Mouse (Mus musculus): Measurements from ENCODE around the gene Cdca7l.
"Not testable (repeated sequence)": the region's sequence is repeated elsewhere in the genome, so short reads cannot be mapped to it uniquely, and the experiment has no call there.

Gene Cdca7l

DNA sequence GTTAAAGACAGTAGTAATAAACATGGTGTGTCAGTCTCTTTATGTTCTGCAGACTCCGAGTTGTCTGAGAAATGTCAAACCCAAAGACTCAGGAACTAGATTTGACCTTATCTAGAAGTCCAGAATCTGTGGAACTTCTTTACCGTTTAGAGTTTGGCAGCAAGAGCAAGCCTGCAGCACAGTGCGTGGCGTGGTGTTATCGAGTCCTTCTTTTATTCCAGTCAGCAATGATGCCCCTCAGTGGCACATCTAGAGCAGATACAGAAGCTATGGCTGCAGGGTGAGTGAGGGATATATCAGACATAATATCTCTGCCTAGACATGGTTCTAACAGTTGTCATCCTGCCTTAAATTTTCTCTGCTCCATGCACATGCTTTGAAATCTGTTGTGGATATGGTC is 58.6 kb downstream of the Cdca7l start:
- ATAC-seq (ENCODE audit: low TSS enrichment), result no peak

DNA sequence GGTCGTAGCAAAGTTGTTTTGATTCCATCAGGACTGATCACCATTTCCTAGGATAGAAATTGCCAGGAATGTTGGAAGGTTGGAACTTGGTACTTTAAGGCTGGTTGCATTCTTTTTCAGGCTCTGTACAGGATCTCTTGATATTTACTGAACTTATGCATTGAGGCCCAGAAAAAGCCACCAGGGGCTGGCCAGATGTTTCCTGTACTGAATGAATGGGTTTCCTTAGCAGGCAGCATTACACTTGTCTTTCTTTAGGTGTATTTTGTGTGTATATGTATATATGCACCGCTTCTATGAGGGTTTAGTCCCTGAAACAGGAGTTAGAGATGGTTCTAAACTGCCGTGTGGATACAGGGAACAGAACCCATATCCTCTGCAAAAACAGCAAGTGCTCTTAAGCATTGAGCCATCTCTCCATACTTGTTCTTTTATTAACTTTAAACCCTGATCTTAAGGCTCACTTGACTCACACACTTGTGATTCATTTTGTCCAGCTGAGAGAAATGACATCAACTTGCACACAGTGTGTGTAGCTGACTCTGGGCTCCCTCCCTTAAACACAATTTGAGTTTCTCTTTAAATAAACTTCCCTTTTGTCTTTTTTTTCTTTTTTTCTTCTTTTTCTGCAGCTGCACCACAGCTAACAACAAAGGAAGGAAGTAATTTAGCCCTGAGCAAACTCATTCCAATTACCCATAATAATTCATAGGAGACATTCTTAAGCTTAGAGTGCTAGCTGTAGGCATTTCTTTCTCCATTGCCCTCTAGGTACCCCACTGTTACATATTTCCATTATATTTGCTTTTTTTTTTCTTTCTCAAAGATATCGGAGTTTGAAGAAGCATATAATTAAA is 63.8 kb downstream of the Cdca7l start:
- no peak for ATAC-seq (ENCODE audit: low TSS enrichment)

DNA sequence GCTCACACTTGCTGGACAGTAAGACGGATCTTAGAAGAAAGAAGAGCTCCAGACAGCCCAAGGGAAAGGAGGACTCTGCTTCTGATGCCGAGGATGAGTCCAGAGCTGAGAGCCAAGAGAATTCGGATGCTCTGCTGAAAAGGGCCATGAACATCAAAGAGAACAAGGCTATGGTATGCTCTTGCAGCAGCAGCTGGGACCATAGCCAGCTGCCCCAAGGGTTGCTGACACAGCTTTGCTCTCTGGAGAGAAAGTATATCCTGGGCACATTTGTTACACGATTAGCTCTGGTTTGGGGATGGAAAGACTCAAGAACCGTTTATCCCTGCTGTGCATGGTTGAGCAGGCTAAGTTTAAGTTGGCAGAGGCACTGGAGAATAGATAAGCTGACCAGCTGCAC is 68.2 kb downstream of the Cdca7l start:
- ATAC-seq (ENCODE audit: low TSS enrichment), result no peak

DNA sequence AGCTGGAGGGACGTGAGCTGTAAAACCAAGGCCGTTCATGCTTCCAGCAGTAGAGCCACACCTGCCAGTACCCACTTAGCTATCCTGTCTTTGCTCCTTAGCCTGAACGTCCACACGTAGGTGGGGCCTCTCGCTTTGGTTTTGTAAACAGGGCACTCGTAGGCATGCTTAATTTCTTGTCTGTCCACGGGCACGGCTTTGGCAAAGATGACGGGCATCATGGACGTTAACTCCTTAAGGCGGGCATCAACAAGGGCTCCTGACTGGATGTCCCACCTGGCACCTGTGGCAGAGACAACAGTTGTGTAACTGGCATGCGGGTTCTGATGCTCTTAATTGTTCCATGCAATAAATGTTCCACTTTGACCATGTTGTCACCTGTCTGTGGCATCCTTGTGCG is 74.3 kb downstream of the Cdca7l start:
- no peak for ATAC-seq (ENCODE audit: low TSS enrichment)

DNA sequence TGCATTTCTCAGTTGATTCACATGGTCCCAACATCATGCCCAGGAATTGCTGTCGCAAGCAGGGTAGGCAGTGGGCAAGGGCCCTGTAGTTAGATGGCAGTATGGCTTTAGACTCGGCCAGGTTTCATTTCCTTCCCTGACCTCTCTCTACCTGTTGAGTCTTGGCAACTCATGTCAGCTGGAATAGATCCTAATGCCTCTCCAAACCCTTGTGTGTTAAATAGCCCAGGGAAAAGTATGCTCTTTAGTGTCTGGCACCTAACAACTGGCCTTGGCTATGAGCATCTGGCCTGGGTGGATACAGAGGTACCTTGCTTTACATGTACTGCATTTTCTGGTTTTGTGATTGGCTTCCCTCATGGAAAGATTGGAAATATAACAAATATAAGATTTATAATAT is 80.5 kb downstream of the Cdca7l start:
- no peak for ATAC-seq (ENCODE audit: low TSS enrichment)

DNA sequence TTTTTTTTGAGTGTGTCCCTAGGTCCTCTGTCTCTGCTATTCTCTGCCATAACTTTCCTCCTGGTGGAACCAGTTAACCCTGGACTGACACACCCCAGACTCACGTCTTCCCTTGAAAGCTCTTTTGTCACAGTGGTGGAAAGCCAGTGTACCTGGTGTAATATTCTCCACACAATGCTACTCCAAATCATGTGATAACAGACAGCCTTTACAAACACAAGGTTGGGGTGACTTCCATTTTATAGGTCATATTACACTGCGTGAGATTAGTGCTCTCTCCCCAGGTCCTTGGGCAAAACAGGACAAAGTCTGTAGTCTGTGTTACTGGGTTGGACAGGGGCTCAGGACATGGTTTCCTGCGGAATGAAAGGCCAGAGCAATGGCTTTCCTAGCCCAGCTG is 83.3 kb downstream of the Cdca7l start:
- no peak for ATAC-seq (ENCODE audit: low TSS enrichment)

DNA sequence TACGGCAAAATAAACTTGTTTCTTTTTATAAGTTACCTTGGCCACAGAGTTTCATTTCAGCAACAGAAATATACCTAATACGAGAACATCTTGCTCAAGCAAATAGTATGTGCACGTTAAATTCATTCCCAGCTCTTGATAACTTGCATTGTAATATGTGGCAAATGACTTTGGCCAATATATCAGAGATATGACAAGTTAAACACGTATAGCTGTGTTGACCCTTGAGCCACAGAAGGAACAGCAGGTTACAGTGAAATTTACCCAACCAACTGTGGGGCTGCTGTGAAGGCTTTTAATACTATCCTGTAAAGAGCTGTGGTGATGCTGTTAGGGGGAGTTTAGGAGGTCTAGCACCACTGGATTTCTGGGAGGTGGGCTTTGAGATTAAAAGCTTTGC is 96.7 kb downstream of the Cdca7l start:
- ATAC-seq (ENCODE audit: low TSS enrichment), result not testable (repeated sequence)

DNA sequence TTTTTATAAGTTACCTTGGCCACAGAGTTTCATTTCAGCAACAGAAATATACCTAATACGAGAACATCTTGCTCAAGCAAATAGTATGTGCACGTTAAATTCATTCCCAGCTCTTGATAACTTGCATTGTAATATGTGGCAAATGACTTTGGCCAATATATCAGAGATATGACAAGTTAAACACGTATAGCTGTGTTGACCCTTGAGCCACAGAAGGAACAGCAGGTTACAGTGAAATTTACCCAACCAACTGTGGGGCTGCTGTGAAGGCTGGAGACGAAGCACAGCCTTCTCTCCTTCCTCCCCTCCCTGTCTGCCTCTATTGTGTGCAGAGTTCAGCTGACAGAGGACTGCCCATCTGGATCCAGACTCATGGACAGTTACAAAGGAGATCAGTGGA is 97.3 kb downstream of the Cdca7l start:
- ATAC-seq (ENCODE audit: low TSS enrichment), result not testable (repeated sequence)

DNA sequence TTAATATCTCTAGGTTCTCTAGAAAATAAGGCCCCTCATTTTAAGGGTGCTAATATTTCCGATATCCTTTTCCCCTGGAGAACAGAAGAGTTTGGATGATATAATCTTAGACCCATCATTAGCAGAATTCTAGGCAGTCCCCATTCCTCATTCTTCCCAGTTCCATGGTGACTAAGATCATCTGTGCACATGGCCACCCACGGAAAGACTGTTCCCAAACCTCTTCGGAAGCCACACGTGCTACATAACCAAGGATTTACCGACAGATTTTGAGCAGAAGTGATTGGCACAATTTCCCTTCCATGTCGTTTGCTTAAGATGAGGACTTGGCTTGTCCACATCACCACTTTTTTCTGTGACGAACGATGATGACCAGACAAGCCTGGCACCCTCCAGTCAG is 99.6 kb downstream of the Cdca7l start:
- ATAC-seq (ENCODE audit: low TSS enrichment), result peak; percentile 72

DNA sequence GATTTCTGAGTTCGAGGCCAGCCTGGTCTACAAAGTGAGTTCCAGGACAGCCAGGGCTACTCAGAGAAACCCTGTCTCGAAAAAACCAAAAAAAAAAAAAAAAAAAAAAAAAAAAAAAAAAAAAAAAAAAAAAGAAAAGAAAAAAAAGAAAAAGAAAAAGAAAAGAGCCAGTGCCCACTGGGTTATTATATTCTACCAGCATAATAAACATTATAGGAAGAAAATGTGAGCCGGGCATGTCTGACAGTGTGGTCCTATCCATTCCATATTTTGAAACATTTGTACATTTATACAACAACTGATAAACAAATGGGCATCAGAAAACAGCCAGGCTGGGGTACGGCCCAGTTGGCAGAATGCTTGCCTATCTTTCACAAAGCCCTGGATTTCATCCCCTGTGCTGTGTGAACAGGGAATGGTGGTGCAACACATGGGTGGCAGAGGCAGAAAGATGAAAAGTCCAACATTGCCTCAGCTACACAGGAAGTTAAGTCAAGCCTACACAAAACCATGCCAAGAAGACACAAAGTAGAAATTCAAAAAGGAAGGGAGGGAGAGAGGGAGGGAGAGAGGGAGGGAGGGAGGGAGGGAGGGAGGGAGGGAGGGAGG is 101.2 kb downstream of the Cdca7l start:
- not testable (repeated sequence) for ATAC-seq (ENCODE audit: low TSS enrichment)

DNA sequence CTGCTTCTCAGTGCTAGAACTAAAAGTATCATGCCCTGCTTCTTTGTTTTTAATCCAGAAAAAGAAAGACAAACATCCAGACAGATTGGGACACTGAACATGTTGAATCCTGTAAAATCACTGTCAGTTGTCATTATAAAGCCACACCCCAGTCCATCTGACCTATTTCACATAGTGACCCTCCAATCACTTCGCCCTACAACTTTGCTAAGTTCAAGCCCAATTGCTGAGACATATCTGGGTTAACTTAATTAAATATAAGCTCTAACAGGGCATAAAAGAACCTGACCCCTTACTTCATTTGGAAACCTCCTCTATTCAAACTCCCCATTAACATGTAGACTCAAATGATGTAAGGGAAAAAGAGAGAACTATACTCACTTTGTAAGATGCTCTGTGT is 107.3 kb downstream of the Cdca7l start:
- ATAC-seq (ENCODE audit: low TSS enrichment), result no peak

DNA sequence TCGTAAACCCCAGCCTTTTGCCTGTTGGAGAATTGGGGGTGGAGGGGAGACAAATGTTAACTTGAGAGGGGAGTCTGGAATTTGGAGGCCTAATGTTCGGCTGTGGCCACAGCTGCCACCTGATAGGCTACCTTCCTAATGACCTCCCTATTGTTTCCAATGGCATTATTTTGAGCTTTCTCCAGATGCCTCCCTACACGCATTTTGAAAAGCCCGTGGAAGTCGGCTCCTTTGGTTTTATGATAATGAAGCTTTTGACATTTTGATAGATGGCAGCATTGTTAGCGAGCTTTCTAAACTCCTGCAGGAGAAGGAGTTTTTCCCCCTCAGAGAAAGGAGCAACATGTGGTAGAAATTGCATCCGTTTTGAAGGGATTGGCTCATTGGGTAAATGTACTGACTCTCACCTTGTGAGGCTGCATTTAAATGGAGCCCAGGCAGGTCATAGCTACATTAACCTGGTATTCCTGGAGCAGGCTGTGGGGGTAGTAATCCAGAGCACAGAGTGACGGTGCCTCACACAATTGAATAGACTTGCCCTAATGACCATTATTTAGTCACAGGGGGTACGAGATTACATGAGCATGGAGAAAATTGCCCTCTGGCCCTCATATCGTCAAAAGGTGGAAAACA is 110.6 kb downstream of the Cdca7l start:
- ATAC-seq (ENCODE audit: low TSS enrichment), result no peak

DNA sequence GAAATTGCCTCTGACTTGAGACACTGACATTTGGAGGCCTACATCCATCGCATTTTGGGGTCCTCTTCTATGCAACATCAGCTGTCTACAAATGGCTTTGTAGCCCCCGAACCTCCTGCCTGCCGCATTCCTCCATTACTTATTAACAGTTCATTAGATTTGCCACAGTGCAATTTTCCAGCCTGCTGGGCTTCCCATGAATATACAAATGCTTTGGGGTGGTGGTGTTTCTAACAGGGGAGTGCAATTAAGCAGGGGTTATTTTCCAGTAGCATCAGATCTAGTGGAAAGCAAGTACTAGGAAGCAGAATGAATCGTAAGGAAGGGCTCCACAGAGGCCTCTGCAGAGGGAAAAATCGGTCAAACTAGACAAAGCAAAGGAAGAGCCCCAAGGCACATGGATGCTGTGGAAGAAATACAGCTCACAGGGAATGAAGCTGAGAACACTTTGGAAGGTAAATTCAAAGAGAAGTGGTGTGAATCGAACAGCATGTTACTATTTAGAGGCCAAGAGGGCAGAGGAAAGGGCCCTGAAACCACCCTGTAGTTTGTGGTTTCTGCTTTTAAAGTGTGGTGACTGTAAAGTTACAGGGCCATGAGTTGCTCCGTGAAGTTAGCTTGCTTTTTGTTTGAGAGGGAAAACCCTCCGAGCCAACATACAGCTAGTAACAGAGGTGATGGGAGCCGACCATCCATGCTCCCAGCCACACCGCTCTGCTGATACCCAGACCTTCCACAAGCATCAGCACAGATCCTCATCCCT is 111.9 kb downstream of the Cdca7l start:
- no peak for ATAC-seq (ENCODE audit: low TSS enrichment)

All from frontal cortex, adult (tissue).